Mouse (Mus musculus) ES-CJ7 (cell line): ENCODE measurements around the gene Gm10406.
"Not testable (repeated sequence)": the region's sequence is repeated elsewhere in the genome, so short reads cannot be mapped to it uniquely, and the experiment has no call there.

Experiments used
- DNase-seq: peaks from one replicate; pipeline ENCODE4 v3.0.0; 2011; ENCODE audit warnings: low read depth, low spot score

Gene Gm10406

DNA sequence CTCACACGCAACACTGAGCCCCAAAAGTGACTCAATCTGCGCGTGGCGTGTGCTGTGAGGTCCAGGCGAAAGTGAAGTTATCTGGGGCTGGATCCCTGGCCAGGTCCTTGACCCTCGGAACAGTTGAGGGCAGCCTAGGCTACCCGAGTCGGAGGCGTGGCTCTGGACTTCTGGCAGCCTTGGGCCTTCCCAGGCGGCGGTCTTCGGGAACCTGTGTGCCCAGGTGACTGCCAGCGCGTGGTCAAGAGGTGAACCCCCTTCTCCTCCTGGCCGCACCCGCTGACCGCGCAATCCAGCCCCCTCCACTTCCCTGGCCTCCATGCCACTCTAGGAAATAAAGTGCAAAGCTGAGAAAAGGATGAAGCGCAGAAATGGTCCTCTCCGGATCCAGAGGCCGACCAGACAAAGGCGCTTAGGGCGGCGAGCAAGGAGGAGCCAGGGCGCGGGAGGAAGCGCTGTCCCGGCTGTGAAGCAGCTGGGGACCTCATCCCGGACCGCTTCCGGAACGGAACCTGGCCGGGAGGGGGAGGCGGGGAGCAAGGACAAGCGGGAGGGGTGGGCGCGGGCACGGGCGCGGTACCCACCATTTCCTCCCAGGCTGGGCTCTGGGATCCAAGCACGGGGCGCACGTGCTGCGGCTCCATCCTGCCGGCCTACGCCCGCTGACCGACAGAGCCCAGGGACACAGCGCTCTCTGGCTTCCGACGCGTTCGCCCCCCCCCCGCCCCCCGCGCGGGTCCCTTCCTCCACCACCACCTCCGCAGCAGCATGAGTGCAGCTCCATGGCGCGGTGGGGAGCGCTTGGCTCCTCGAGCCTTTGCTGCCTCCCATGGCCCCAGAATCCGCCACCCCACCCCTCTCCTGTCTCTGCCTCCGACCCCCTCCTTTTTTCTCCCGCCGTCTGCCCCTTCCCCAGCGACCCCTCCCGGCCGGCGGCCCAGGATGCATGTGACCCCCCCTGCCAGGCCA is at the start of gene Gm10406:
Gene Gm10406 (minus strand): TSS at position 669 of the 969 bp plus-strand sequence.
- not testable (repeated sequence) for DNase-seq

DNA sequence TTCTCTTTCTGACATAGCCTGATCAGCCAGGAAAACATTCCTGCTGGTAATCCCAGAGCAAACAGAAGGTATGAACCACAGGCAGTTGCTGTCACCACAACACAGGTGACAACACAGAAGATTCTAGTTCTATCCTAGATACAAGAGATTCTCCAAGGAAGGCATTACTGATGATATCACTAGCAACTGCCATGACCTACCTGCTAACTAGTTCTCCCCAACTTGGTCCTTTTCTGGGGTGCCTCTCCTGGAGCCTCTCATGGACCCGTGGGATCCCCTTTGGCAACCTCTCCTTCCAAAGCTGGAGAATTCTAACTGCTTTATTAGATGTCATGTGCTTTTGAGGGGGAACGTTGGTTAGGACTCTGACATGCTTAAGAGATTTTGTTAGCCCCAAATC is 17.6 kb upstream of the Gm10406 start, which contains the start of gene Gm3685:
Gene Gm3685 (minus strand): TSS at position 101 of the 400 bp plus-strand sequence.
- not testable (repeated sequence) for DNase-seq

DNA sequence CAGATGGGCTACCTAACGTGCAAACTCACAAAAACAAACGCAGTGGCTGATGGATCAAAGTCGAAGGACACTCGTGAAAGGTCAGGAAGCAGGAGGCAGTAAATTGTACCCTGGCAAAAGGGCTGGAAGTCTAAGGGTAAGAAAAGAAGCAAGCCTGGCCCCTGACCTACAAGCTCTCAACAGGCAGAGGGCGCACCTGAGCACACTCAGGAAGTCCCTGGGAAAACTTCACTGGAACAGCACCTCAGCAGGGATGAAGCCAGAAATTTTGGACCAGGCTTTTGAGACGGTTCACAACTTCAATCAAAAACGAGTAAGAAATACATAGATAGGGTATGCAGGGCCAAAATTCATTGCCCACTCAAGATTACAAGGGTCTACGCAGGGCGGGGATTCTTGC is 975 bp downstream of the Gm10406 start:
- not testable (repeated sequence) for DNase-seq

DNA sequence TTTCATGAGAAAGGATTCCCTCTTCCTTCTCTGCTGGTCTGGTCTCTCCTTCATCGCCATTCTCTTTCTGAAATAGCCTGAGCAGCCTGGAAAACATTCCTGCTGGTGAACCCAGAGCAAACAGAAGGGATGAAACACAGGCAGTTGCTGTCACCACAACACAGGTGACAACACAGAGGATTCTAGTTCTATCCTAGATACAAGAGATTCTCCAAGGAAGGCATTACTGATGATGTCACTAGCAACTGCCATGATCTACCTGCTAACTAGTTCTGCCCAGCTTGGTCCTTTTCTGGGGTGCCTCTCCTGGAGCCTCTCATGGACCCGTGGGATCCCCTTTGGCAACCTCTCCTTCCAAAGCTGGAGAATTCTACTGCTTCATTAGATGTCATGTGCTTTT is 53.5 kb downstream of the Gm10406 start, which contains the start of gene Gm6356:
Gene Gm6356 (minus strand): TSS at position 101 of the 400 bp plus-strand sequence.
- not testable (repeated sequence) for DNase-seq
